Mouse (Mus musculus) heart, postnatal 0 days (tissue): ENCODE results near the gene Rmnd1.

Experiments used
- CTCF ChIP-seq: IDR thresholded peaks from 2 replicates; pipeline ENCODE4 v1.5.1; 2016; ENCODE audit warnings: antibody characterized with exemption, control low read depth, low read depth
- EP300 ChIP-seq: IDR thresholded peaks from 2 replicates; pipeline ENCODE4 v1.6.1; 2016; ENCODE audit warnings: antibody characterized with exemption, low read depth

DNA sequence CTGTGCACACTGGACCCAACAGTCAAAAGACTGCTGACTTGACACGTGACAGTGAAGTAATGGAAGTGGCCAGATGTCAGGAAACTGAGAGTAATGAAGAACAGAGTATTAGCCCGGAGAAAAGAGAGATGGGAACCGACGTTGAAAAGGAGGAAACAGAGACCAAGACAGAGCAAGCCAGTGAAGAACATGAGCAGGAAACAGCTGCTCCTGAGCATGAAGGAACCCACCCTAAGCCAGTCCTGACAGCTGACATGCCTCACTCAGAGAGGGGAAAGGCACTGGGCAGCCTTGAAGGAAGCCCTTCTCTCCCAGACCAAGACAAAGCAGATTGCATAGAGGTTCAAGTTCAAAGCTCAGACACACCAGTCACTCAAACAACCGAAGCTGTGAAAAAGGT, 75.5 kb downstream of the Rmnd1 start:
- TF ChIP-seq CTCF (no peak), EP300 (no peak)
